Mouse (Mus musculus) naive thymus-derived CD4-positive, alpha-beta T cell, adult 5 months (primary cell): ENCODE measurements around the gene Ankrd23. TPM values are rescaled to one million over a fixed set of nuclear protein-coding genes. Genes with fewer than 3 reads are reported as not detected.

Source experiments
- polyA plus RNA-seq: library from polyadenylated mRNA; unstranded; fragments of 100-300 nt; shearing (Covaris generic); gene quantifications from one replicate; pipeline ENCODE4 v1.2.1, GENCODE M21; 2017

The Ankrd23 gene
- polyA plus RNA-seq = 28.3 TPM

GRCm38 (mm10) chr1:36536783-36537182 is at the start of gene Ankrd23:
Ankrd23 (minus strand) TSS chr1:36536883.

GRCm38 (mm10) chr1:36558031-36558993 is 21.6 kb upstream of the Ankrd23 start, which contains the start of gene Sema4c:
Sema4c (minus strand) TSS chr1:36558349.

GRCm38 (mm10) chr1:36546888-36547471 is 10.3 kb upstream of the Ankrd23 start, which contains the start of gene Ankrd39:
Ankrd39 (minus strand) TSS chr1:36547445.

GRCm38 (mm10) chr1:36539186-36539585 is 2.5 kb upstream of the Ankrd23 start, which contains the start of gene Gm42417:
Gm42417 (minus strand) TSS chr1:36539429.

GRCm38 (mm10) chr1:36511289-36512021 is 25.2 kb downstream of the Ankrd23 start, which contains the start of gene Cnnm3:
Cnnm3 (plus strand) TSS chr1:36511867.

Other genes starting within 250 kb of the Ankrd23 start
- 719 TPM for gene Arid5a, start 229.2 kb downstream of the Ankrd23 start, polyA plus RNA-seq
- gene Kansl3, start 167.7 kb downstream of the Ankrd23 start, polyA plus RNA-seq = 111 TPM
- 1.1 TPM for gene Fer1l5, start 164.6 kb downstream of the Ankrd23 start, polyA plus RNA-seq
- gene Lman2l, start 91.6 kb downstream of the Ankrd23 start, polyA plus RNA-seq = 33.5 TPM
- gene Cnnm4, start 65.3 kb downstream of the Ankrd23 start, polyA plus RNA-seq = 5.8 TPM
- gene Cnnm3, start 25.0 kb downstream of the Ankrd23 start, polyA plus RNA-seq = 34.6 TPM
- gene Gm42417, start 2.5 kb upstream of the Ankrd23 start, polyA plus RNA-seq = 1.4 TPM
- 30.3 TPM for gene Ankrd39, start 10.6 kb upstream of the Ankrd23 start, polyA plus RNA-seq
- 0.15 TPM for gene Sema4c, start 21.5 kb upstream of the Ankrd23 start, polyA plus RNA-seq
- not detected for gene Fam178b, start 146.3 kb upstream of the Ankrd23 start, polyA plus RNA-seq
- 313 TPM for gene Cox5b, start 154.6 kb upstream of the Ankrd23 start, polyA plus RNA-seq
- gene 4933424G06Rik, start 173.3 kb upstream of the Ankrd23 start, polyA plus RNA-seq = not detected
- 70.5 TPM for gene Actr1b, start 177.5 kb upstream of the Ankrd23 start, polyA plus RNA-seq
- gene Zap70, start 224.9 kb upstream of the Ankrd23 start, polyA plus RNA-seq = 155 TPM